Mouse (Mus musculus): ENCODE results near the gene Sowahc.

GRCm38 (mm10) chr10:59225137-59225536, 3.4 kb downstream of the Sowahc start:
- no peak for TF ChIP-seq KAT2A (conservative IDR thresholded peaks at IDR 0.05; ENCODE audit: low read depth, low read length)
- no peak for TF ChIP-seq POLR2A (IDR thresholded peaks at IDR 0.05; ENCODE audit: control insufficient read depth in 1 of 2, insufficient read depth in 1 of 2, low read depth in 1 of 2, low read length in 2 of 2, poor library complexity in 1 of 2)
- TF ChIP-seq BHLHE40 (IDR thresholded peaks at IDR 0.05; ENCODE audit: borderline replicate concordance, low read depth, low read length): no peak
- TF ChIP-seq CTCF (IDR thresholded peaks at IDR 0.05 in 2 of 3, conservative IDR thresholded peaks at IDR 0.05 in 1 of 3; ENCODE audit: control insufficient read depth in 1 of 3, insufficient read depth in 1 of 3, low read depth in 2 of 3, low read length in 3 of 3, poor library complexity in 1 of 3, severe bottlenecking in 1 of 3): no peak
- TF ChIP-seq ZC3H11A (IDR thresholded peaks at IDR 0.05; ENCODE audit: low read depth, low read length): no peak
- no peak for TF ChIP-seq JUND (IDR thresholded peaks at IDR 0.05; ENCODE audit: low read depth, low read length)
